ENCODE assay signal across 8 mouse cellular contexts in the genomic region with DNA sequence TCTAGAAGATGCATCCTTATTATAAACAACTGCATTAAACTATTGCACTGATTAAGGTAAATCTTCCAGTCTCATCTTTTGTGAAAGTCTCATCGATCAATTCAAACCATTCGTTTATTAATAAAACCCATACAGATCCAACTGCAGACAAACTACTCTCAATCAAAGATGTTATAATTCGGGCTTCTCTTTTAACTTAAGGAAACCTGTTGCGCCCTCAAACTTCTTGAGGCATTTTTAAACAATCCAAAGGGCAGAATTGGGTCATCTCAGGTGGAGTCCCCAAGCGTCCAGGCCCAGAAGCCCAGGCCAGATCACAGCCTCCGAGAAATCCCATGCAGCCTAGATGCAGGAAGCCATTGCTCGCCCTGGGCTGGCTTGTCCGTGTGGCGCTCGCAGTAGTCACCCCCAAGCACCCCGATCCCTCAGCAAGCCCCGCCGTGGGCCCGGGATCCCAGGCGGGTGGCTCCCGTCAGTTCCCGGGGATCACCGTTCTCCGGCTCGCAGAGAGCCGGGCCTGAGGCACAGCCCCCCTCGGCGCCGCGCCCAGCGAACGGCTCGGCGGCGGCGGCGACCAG. TPM values are rescaled to one million over a fixed set of nuclear protein-coding genes. Genes with fewer than 3 reads are reported as not detected.
A peak's percentile ranks its signal among the peaks of the same experiment; 100 is the strongest.
DNase-seq lines count a peak whose midpoint lies in the region; ATAC-seq and TF ChIP-seq lines count a peak whose summit lies in the region.

No protein-coding gene starts in this region.

- peak; percentile 63 for DNase-seq in kidney, adult 2 months
- no peak for DNase-seq in kidney, adult 11 months
- DNase-seq in cerebellum, adult 2 months: peak; percentile 61 to 76

- ATAC-seq in CD4-positive, CD25-positive, alpha-beta regulatory T cell, adult 4 months: peak; percentile 33
- ATAC-seq in frontal cortex, adult (ENCODE audit: low TSS enrichment): peak; percentile 40; the same call in 1 of the 2 replicates
- ATAC-seq in kidney, embryonic 15.5 days (replicated peaks; ENCODE audit: low FRiP score): peak; percentile 41
- ATAC-seq in megakaryocyte progenitor cell, adult 5-6 weeks (replicated peaks; ENCODE audit: poor library complexity): peak; percentile 51
- peak; percentile 5; the same call in 1 of the 2 replicates for ATAC-seq in stomach, embryonic 14.5 days (ENCODE audit: insufficient number of reproducible peaks, insufficient read depth, low FRiP score, low read depth)

- no peaks in the 10 kb centered on the region for H3K27me3 ChIP-seq in kidney, adult 2 months (replicated peaks; ENCODE audit: control insufficient read depth, insufficient read depth, low read length)
- no peaks in the 10 kb centered on the region for H3K27me3 ChIP-seq in cerebellum, adult 2 months (ENCODE audit: control insufficient read depth, insufficient read depth, low read length)
- no peaks in the 10 kb centered on the region for H3K27me3 ChIP-seq in kidney, embryonic 15.5 days
- no peaks in the 10 kb centered on the region for H3K27me3 ChIP-seq in stomach, embryonic 14.5 days (ENCODE audit: control insufficient read depth, insufficient read depth, low read length)

- no peak for TF ChIP-seq POLR2A in kidney, adult 2 months (IDR thresholded peaks at IDR 0.05; ENCODE audit: low read depth, low read length)
- TF ChIP-seq POLR2A in cerebellum, adult 2 months (IDR thresholded peaks at IDR 0.05; ENCODE audit: borderline replicate concordance, insufficient read depth, low read length): no peak

- peak overlapping the region; percentile 97 for H3K27ac ChIP-seq in kidney, adult 2 months (ENCODE audit: insufficient read depth, low read depth, low read length)
- H3K27ac ChIP-seq in cerebellum, adult 2 months (ENCODE audit: insufficient read depth, low read length): peak overlapping the region; percentile 99
- H3K27ac ChIP-seq in kidney, embryonic 15.5 days: peak overlapping the region; percentile 99
- H3K27ac ChIP-seq in stomach, embryonic 14.5 days (ENCODE audit: low read length): peak overlapping the region; percentile 99

- H3K9me3 ChIP-seq in kidney, embryonic 15.5 days (replicated peaks): no peaks in the 10 kb centered on the region
- no peaks in the 10 kb centered on the region for H3K9me3 ChIP-seq in stomach, embryonic 14.5 days (ENCODE audit: control insufficient read depth, low read depth, low read length)

- WGBS in kidney, adult 2 months: 4% methylated on average over 32 of the region's 32 CpGs
- WGBS in cerebellum, adult 2 months: 7% methylated on average over 30 of the region's 32 CpGs
- WGBS in kidney, embryonic 15.5 days: 6% methylated on average over 32 of the region's 32 CpGs
- 5% methylated on average over 32 of the region's 32 CpGs for WGBS in stomach, embryonic 14.5 days

- TF ChIP-seq CTCF in kidney, adult 2 months (conservative IDR thresholded peaks at IDR 0.05; ENCODE audit: insufficient read depth, insufficient read length, low read depth, low read length): no peak
- TF ChIP-seq CTCF in cerebellum, adult 2 months (IDR thresholded peaks at IDR 0.05; ENCODE audit: borderline replicate concordance, insufficient read depth, low read depth, low read length): no peak

- peak overlapping the region; percentile 96 for H3K9ac ChIP-seq in kidney, embryonic 15.5 days
- peak overlapping the region; percentile 98 for H3K9ac ChIP-seq in stomach, embryonic 14.5 days (replicated peaks; ENCODE audit: low read depth, low read length)

- peak overlapping the region; percentile 88 for H3K4me3 ChIP-seq in kidney, adult 2 months (ENCODE audit: insufficient read depth, low read depth, low read length)
- H3K4me3 ChIP-seq in cerebellum, adult 2 months (replicated peaks; ENCODE audit: insufficient read depth, low read depth, low read length): peak overlapping the region; percentile 64
- H3K4me3 ChIP-seq in kidney, embryonic 15.5 days (replicated peaks): peak overlapping the region; percentile 89
- peak overlapping the region; percentile 62 for H3K4me3 ChIP-seq in stomach, embryonic 14.5 days (ENCODE audit: low read depth, low read length)

- H3K36me3 ChIP-seq in kidney, adult 2 months (ENCODE audit: control insufficient read depth, insufficient read depth, low read length): no peaks in the 10 kb centered on the region
- H3K36me3 ChIP-seq in kidney, embryonic 15.5 days: no peaks in the 10 kb centered on the region
- no peaks in the 10 kb centered on the region for H3K36me3 ChIP-seq in stomach, embryonic 14.5 days (ENCODE audit: control insufficient read depth, insufficient read depth, low read length)

- peak overlapping the region; percentile 83 for H3K4me2 ChIP-seq in kidney, embryonic 15.5 days
- H3K4me2 ChIP-seq in stomach, embryonic 14.5 days (replicated peaks; ENCODE audit: low read depth, low read length): peak overlapping the region; percentile 50

- peaks cover 21% of the 10 kb centered on the region for H3K4me1 ChIP-seq in kidney, adult 2 months (ENCODE audit: control insufficient read depth, insufficient read depth, low read length)
- H3K4me1 ChIP-seq in cerebellum, adult 2 months (ENCODE audit: control insufficient read depth, insufficient read depth, low read length): peaks cover 5% of the 10 kb centered on the region
- peaks cover 31% of the 10 kb centered on the region for H3K4me1 ChIP-seq in kidney, embryonic 15.5 days
- H3K4me1 ChIP-seq in stomach, embryonic 14.5 days (ENCODE audit: control insufficient read depth, insufficient read depth, low read length): peaks cover 18% of the 10 kb centered on the region

RNA-seq across cellular contexts. Expression of a gene that starts 0.5 kb away (rescaled TPM):
- 55.3 and 56.6 TPM in 2 replicates for polyA plus RNA-seq in kidney, adult 2 months (2012; rRNA removed)
- 1 to 10 TPM; 4.3 to 4.9 TPM for polyA plus RNA-seq in CD4-positive, CD25-positive, alpha-beta regulatory T cell, adult 4 months (2017; shearing (Covaris generic))
- polyA plus RNA-seq in cerebellum, adult 2 months (2012; rRNA removed): 17.8 and 19.1 TPM in 2 replicates
- 34.8 and 36.4 TPM in 2 replicates for polyA plus RNA-seq in kidney, embryonic 15.5 days (2015; fragmentation: Nextera tagmentation; extraction: Ambion mirVana)
- total RNA-seq in megakaryocyte progenitor cell, adult 5-6 weeks (2015): 50.4 and 52.7 TPM in 2 replicates
- total RNA-seq in megakaryocyte progenitor cell, adult 5-6 weeks (2017): 31.3 and 35.4 TPM in 2 replicates
- polyA plus RNA-seq in stomach, embryonic 14.5 days (2014; fragmentation: Nextera tagmentation; extraction: Ambion mirVana): 39.9 and 40.5 TPM in 2 replicates
